Mouse (Mus musculus) CD4-positive, CD25-positive, alpha-beta regulatory T cell, adult 4 months (primary cell): ENCODE data around the gene Gm4763. TPM values are rescaled to one million over a fixed set of nuclear protein-coding genes. Genes with fewer than 3 reads are reported as not detected.

Source experiments
- polyA plus RNA-seq, 2 experiments: library from polyadenylated mRNA; unstranded; fragments of 100-300 nt; shearing (Covaris generic); gene quantifications; one replicate each; pipeline ENCODE4 v1.2.1; 2017

Gm4763 gene
- polyA plus RNA-seq, 2 experiments from 2014 or later: not detected

Other genes with a start within 250 kb of the Gm4763 start
- gene Cadm4, start 244.9 kb downstream of the Gm4763 start, polyA plus RNA-seq: not detected
- under 1 TPM in 1 of 2 experiments, not detected in 1; 0.56 TPM for gene Zfp428, start 219.9 kb downstream of the Gm4763 start, polyA plus RNA-seq
- not detected for gene AC161166.1, start 214.5 kb downstream of the Gm4763 start, polyA plus RNA-seq
- gene Irgq, start 196.2 kb downstream of the Gm4763 start, polyA plus RNA-seq: 1 to 10 TPM in 1 of 2 experiments, under 1 TPM in 1; 0.68 to 1.5 TPM
- gene Pinlyp, start 180.8 kb downstream of the Gm4763 start, polyA plus RNA-seq: not detected
- 10 to 100 TPM; 35.3 to 46.2 TPM for gene Xrcc1, start 180.6 kb downstream of the Gm4763 start, polyA plus RNA-seq
- gene Ethe1, start 139.4 kb downstream of the Gm4763 start, polyA plus RNA-seq: 10 to 100 TPM; 13.8 to 19.6 TPM
- under 1 TPM in 1 of 2 experiments, not detected in 1; 0.31 TPM for gene Zfp575, start 139.3 kb downstream of the Gm4763 start, polyA plus RNA-seq
- under 1 TPM in 1 of 2 experiments, not detected in 1; 0.90 TPM for gene Phldb3, start 116.1 kb downstream of the Gm4763 start, polyA plus RNA-seq
- not detected for gene Lypd3, start 90.4 kb downstream of the Gm4763 start, polyA plus RNA-seq
- not detected for gene Tex101, start 50.2 kb downstream of the Gm4763 start, polyA plus RNA-seq
- gene BC049730, start 17.7 kb downstream of the Gm4763 start, polyA plus RNA-seq: not detected
- gene Cd177, start 33.4 kb upstream of the Gm4763 start, polyA plus RNA-seq: not detected
- gene Ceacam10, start 50.3 kb upstream of the Gm4763 start, polyA plus RNA-seq: not detected
- 10 to 100 TPM; 22.4 to 44.8 TPM for gene Gm9844, start 135.3 kb upstream of the Gm4763 start, polyA plus RNA-seq
- not detected for gene Lypd4, start 143.0 kb upstream of the Gm4763 start, polyA plus RNA-seq
- not detected for gene Dmrtc2, start 143.1 kb upstream of the Gm4763 start, polyA plus RNA-seq
- over 10,000 TPM; 12,099 to 13,283 TPM for gene Rps19, start 157.5 kb upstream of the Gm4763 start, polyA plus RNA-seq
- gene Cd79a, start 170.5 kb upstream of the Gm4763 start, polyA plus RNA-seq: 10 to 100 TPM in 1 of 2 experiments, 1 to 10 TPM in 1; 2.2 to 28.9 TPM
- gene Arhgef1, start 176.0 kb upstream of the Gm4763 start, polyA plus RNA-seq: 100 to 1,000 TPM; 166 to 183 TPM
- gene Gm4881, start 217.6 kb upstream of the Gm4763 start, polyA plus RNA-seq: not detected
- gene Rabac1, start 245.8 kb upstream of the Gm4763 start, polyA plus RNA-seq: 100 to 1,000 TPM; 187 to 237 TPM